Mouse (Mus musculus) forebrain, embryonic 11.5 days (tissue): ENCODE data around the gene Hap1. TPM values are rescaled to one million over a fixed set of nuclear protein-coding genes. Genes with fewer than 3 reads are reported as not detected.

Experiments used
- ATAC-seq: fragments of 200-750 bp; cut with Nextera tagmentation; replicated peaks from 2 replicates; pipeline ENCODE4 v1.8.0; 2017; ENCODE audit warnings: moderate TSS enrichment; ENCODE audit not compliant: low FRiP score
- DNase-seq: peaks from one replicate; pipeline ENCODE4 v3.0.0-alpha.2; 2017; ENCODE audit warnings: low spot score
- H3K27ac ChIP-seq: fragments of 300-500 bp; sonication (generic); 2 replicates; pipeline ENCODE4 v1.5.1; 2014; ENCODE audit warnings: low read depth, low read length
- H3K27me3 ChIP-seq: fragments of 300-500 bp; sonication (generic); 2 replicates; pipeline ENCODE4 v1.6.1; 2014; ENCODE audit warnings: mild to moderate bottlenecking, low read length, mixed read lengths; ENCODE audit not compliant: control insufficient read depth, insufficient read depth
- H3K36me3 ChIP-seq: fragments of 300-500 bp; sonication (generic); 2 replicates; pipeline ENCODE4 v1.6.1; 2014; ENCODE audit warnings: mild to moderate bottlenecking, low read length, moderate library complexity, mixed read lengths; ENCODE audit not compliant: control insufficient read depth, insufficient read depth
- H3K4me1 ChIP-seq: fragments of 300-500 bp; sonication (generic); replicated peaks from 2 replicates; pipeline ENCODE4 v1.6.1; 2014; ENCODE audit warnings: low read length, mixed read lengths; ENCODE audit not compliant: control insufficient read depth, insufficient read depth
- H3K4me2 ChIP-seq: fragments of 300-500 bp; sonication (generic); 2 replicates; pipeline ENCODE4 v1.6.1; 2014; ENCODE audit warnings: low read depth, mild to moderate bottlenecking, low read length, moderate library complexity, mixed read lengths; ENCODE audit not compliant: severe bottlenecking
- H3K4me3 ChIP-seq: fragments of 300-500 bp; sonication (generic); 2 replicates; pipeline ENCODE4 v1.5.1; 2014; ENCODE audit warnings: low read depth, low read length
- H3K9ac ChIP-seq: fragments of 300-500 bp; sonication (generic); 2 replicates; pipeline ENCODE4 v1.6.1; 2014; ENCODE audit warnings: low read length
- H3K9me3 ChIP-seq: fragments of 300-500 bp; sonication (generic); 2 replicates; pipeline ENCODE4 v1.6.1; 2016; ENCODE audit warnings: low read length, mixed read lengths; ENCODE audit not compliant: control insufficient read depth
- WGBS: fragments of 180-500 bp; shearing (Covaris S2); extraction: QIAGEN DNeasy Blood & Tissue Kit; methylation state at CpG from one replicate; pipeline ENCODE4 v1.1.7; 2014; 5-methylcytosine and 5-hydroxymethylcytosine counted together
- polyA plus RNA-seq: library from polyadenylated mRNA; unstranded; fragments of >200 nt; fragmentation: Nextera tagmentation; extraction: Ambion mirVana; gene quantifications from 2 replicates; pipeline ENCODE4 v1.2.1, GENCODE M21; 2014

The Hap1 gene
- polyA plus RNA-seq = 39.0 and 46.1 TPM in 2 replicates

- peak within 1 kb of the TSS; percentile 92 for H3K4me2 ChIP-seq
- peak; percentile 75 for ATAC-seq
These were observed at the start of gene Hap1 for GRCm38 (mm10) chr11:100355972-100356818. Gene Hap1 (minus strand): TSS chr11:100356128.

GRCm38 (mm10) chr11:100404456-100405074 lies 48.6 kb upstream of the Hap1 start:
- no peaks in the 10 kb centered on the region for H3K4me1 ChIP-seq
- H3K36me3 ChIP-seq = no peaks in the 10 kb centered on the region
- no peaks in the 10 kb centered on the region for H3K9me3 ChIP-seq
- DNase-seq = no peak
- H3K4me2 ChIP-seq = no peak overlapping the region
- no peak for ATAC-seq
- H3K9ac ChIP-seq = no peak overlapping the region
- no peak overlapping the region for H3K27ac ChIP-seq
- WGBS = 78% methylated on average over 3 of the region's 3 CpGs
- no peak overlapping the region for H3K4me3 ChIP-seq
- no peaks in the 10 kb centered on the region for H3K27me3 ChIP-seq

More at GRCm38 (mm10) chr11:100355972-100356818, at the start of gene Hap1:
- Histone ChIP-seq H3K27me3 (peaks cover 4% of the 10 kb centered on the region; the same call in 1 of the 2 replicates), H3K27ac (0 out of 2 replicates have a peak within 1 kb of the TSS, but pooled peaks have one; percentile 39), H3K9ac (peak within 1 kb of the TSS; percentile 67), H3K36me3 (no peaks in the 10 kb centered on the region; the same call in 1 of the 2 replicates), H3K4me3 (peak within 1 kb of the TSS; percentile 62), H3K9me3 (no peaks in the 10 kb centered on the region), H3K4me1 (no peaks in the 10 kb centered on the region; the same call in 1 of the 2 replicates)
- WGBS = 1% methylated on average over 49 of the region's 49 CpGs
- peak; percentile 90 for DNase-seq

GRCm38 (mm10) chr11:100403445-100404134 lies 47.7 kb upstream of the Hap1 start:
- no peak overlapping the region for H3K4me3 ChIP-seq
- H3K27me3 ChIP-seq = no peaks in the 10 kb centered on the region
- DNase-seq (no peak), ATAC-seq (no peak)
- H3K4me1 ChIP-seq = no peaks in the 10 kb centered on the region
- H3K9ac ChIP-seq = no peak overlapping the region
- no peak overlapping the region for H3K4me2 ChIP-seq
- no peaks in the 10 kb centered on the region for H3K36me3 ChIP-seq
- H3K27ac ChIP-seq = no peak overlapping the region
- H3K9me3 ChIP-seq = no peaks in the 10 kb centered on the region
- 86% methylated on average over 10 of the region's 10 CpGs for whole genome bisulfite sequencing

GRCm38 (mm10) chr11:100402682-100403081 lies 46.8 kb upstream of the Hap1 start:
- no peak for ATAC-seq
- WGBS = 79% methylated on average over 2 of the region's 2 CpGs
- Histone ChIP-seq H3K4me2 (no peak overlapping the region), H3K9me3 (no peaks in the 10 kb centered on the region), H3K36me3 (no peaks in the 10 kb centered on the region), H3K4me3 (no peak overlapping the region), H3K27me3 (no peaks in the 10 kb centered on the region), H3K4me1 (no peaks in the 10 kb centered on the region), H3K9ac (no peak overlapping the region), H3K27ac (no peak overlapping the region)
- DNase-seq = no peak

DNA sequence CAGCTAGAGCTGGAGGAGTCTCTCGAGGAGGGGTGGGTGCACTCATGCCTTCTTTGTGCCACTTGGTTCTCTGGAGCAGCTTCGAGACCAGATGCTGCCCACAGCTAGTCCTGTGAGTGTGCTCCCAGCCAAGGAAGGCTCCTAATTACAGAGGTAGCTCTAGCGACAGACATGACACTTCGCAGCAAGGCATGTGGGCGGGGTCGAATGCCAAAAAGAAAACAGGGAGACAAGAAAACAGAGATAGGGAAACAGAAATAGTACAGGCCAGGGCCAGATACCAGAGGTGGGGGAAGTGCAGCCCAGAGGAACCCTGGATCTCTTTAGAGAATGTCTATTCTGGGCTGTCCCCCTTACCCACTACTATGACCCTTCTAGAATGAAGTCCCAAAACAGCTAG lies 46.3 kb upstream of the Hap1 start:
- H3K9ac ChIP-seq = no peak overlapping the region

DNA sequence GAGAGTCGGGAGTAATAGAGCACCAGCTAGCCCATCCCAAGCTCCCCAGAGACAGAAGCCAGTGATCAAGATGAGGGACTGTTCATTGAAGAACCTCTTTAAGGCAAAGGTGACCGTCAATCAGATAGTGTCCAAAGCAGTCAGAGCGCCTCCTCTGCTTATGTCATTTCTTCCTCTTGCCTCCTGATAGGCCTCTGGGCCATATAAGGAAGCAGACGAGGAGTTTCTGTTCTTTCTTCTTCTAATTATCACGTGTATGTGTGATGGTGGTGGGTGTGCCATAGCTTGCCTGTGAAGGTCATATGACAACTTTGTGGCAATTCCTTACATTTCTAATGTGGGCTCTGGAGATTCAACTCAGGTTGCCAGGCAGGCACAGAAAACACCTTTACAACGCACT lies 44.9 kb upstream of the Hap1 start:
- ATAC-seq = no peak
- 80% methylated on average over 6 of the region's 6 CpGs for WGBS
- no peaks in the 10 kb centered on the region for H3K36me3 ChIP-seq

More for the DNA sequence above, 46.3 kb upstream of the Hap1 start:
- Histone ChIP-seq H3K9me3 (no peaks in the 10 kb centered on the region), H3K27ac (no peak overlapping the region), H3K4me1 (no peaks in the 10 kb centered on the region), H3K4me2 (no peak overlapping the region), H3K27me3 (no peaks in the 10 kb centered on the region), H3K4me3 (no peak overlapping the region), H3K36me3 (no peaks in the 10 kb centered on the region)
- 48% methylated on average over 6 of the region's 6 CpGs for WGBS
- no peak for DNase-seq
- no peak for ATAC-seq

GRCm38 (mm10) chr11:100399727-100400538 lies 44.0 kb upstream of the Hap1 start:
- Histone ChIP-seq H3K4me3 (no peak overlapping the region), H3K36me3 (no peaks in the 10 kb centered on the region), H3K9me3 (no peaks in the 10 kb centered on the region), H3K4me1 (peaks cover 3% of the 10 kb centered on the region; the same call in 1 of the 2 replicates), H3K9ac (no peak overlapping the region), H3K27me3 (peaks cover 19% of the 10 kb centered on the region), H3K27ac (no peak overlapping the region), H3K4me2 (no peak overlapping the region)
- 78% methylated on average over 12 of the region's 12 CpGs for WGBS
- ATAC-seq = no peak
- no peak for DNase-seq

More for the DNA sequence above, 44.9 kb upstream of the Hap1 start:
- Histone ChIP-seq H3K4me3 (no peak overlapping the region), H3K4me2 (no peak overlapping the region), H3K27ac (no peak overlapping the region), H3K9ac (no peak overlapping the region), H3K27me3 (peaks cover 12% of the 10 kb centered on the region), H3K4me1 (0 out of 2 replicates have a peak, but pooled peaks cover 3% of the 10 kb centered on the region), H3K9me3 (no peaks in the 10 kb centered on the region)
- no peak for DNase-seq

DNA sequence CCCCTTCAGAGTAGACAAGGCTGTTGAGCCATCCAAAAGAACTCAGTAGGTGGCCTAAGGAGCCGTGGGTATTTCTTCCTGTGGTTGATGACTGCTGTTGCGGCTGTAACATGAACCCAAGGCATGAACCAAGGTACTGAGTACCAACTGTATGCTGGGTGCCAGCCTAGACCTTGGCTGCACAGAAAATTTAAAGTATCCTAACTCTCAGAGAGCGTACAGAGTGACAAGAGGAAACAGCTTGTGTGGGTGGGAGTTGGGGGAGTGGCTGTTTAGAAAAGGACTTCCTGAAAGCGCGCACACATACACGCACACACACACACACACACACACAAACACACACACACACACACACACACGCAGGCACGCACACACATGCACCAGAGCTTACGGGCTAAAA lies 43.4 kb upstream of the Hap1 start:
- 83% methylated on average over 9 of the region's 9 CpGs for WGBS
- no peak overlapping the region for H3K9ac ChIP-seq
- ATAC-seq = no peak
- DNase-seq = no peak
- no peak overlapping the region for H3K27ac ChIP-seq
- H3K27me3 ChIP-seq = peaks cover 19% of the 10 kb centered on the region
- H3K9me3 ChIP-seq = no peaks in the 10 kb centered on the region
- no peak overlapping the region for H3K4me3 ChIP-seq
- peaks cover 3% of the 10 kb centered on the region; the same call in 1 of the 2 replicates for H3K4me1 ChIP-seq
- no peak overlapping the region for H3K4me2 ChIP-seq
- no peaks in the 10 kb centered on the region for H3K36me3 ChIP-seq
